Mouse (Mus musculus) spleen, postnatal 0 days (tissue): ENCODE results near the gene Gm49340. TPM values are rescaled to one million over a fixed set of nuclear protein-coding genes. Genes with fewer than 3 reads are reported as not detected.

ENCODE experiments used
- polyA plus RNA-seq: library from polyadenylated mRNA; unstranded; fragments of >200 nt; fragmentation: Nextera tagmentation; extraction: Ambion mirVana; gene quantifications from 2 replicates; pipeline ENCODE4 v1.2.1, GENCODE M21; 2015

Gene Gm49340
- polyA plus RNA-seq = not detected in 2 replicates

GRCm38 (mm10) chr11:73329442-73329841 lies at the start of gene Gm49340, which contains the start of the genes Aspa and Spata22:
Gene Gm49340 (plus strand): TSS chr11:73329741.
Gene Aspa (minus strand): TSS chr11:73329596.
Gene Spata22 (plus strand): TSS chr11:73329741.

GRCm38 (mm10) chr11:73350483-73350882 lies 20.9 kb downstream of the Gm49340 start, which contains the start of gene Olfr20:
Gene Olfr20 (plus strand): TSS chr11:73350783.

GRCm38 (mm10) chr11:73370946-73371345 lies 41.4 kb downstream of the Gm49340 start, which contains the start of gene Olfr376:
Gene Olfr376 (plus strand): TSS chr11:73371246.

GRCm38 (mm10) chr11:73399514-73399913 lies 70.0 kb downstream of the Gm49340 start, which contains the start of gene Olfr1:
Gene Olfr1 (minus strand): TSS chr11:73399614.

Other genes with a start within 250 kb of the Gm49340 start
- gene Itgae, start 239.2 kb upstream of the Gm49340 start, polyA plus RNA-seq = 0.23 and 0.34 TPM in 2 replicates
- 11.8 and 12.4 TPM in 2 replicates for gene Haspin, start 191.4 kb upstream of the Gm49340 start, polyA plus RNA-seq
- 0.05 and 0.08 TPM in 2 replicates for gene P2rx5, start 169.3 kb upstream of the Gm49340 start, polyA plus RNA-seq
- gene Emc6, start 152.7 kb upstream of the Gm49340 start, polyA plus RNA-seq = 91.9 and 97.3 TPM in 2 replicates
- 52.5 and 61.7 TPM in 2 replicates for gene Tax1bp3, start 152.7 kb upstream of the Gm49340 start, polyA plus RNA-seq
- gene Ctns, start 130.7 kb upstream of the Gm49340 start, polyA plus RNA-seq = 8.8 and 9.9 TPM in 2 replicates
- gene Shpk, start 130.3 kb upstream of the Gm49340 start, polyA plus RNA-seq = 1.9 and 2.0 TPM in 2 replicates
- 0.05 and 0.10 TPM in 2 replicates for gene Trpv1, start 95.4 kb upstream of the Gm49340 start, polyA plus RNA-seq
- 0.13 and 0.20 TPM in 2 replicates for gene Trpv3, start 62.4 kb upstream of the Gm49340 start, polyA plus RNA-seq
- gene Aspa, start 145 bp upstream of the Gm49340 start, polyA plus RNA-seq = 0.70 and 1.2 TPM in 2 replicates
- not detected in 2 replicates for gene Spata22, start within 50 bp of the Gm49340 start, polyA plus RNA-seq
- not detected in 2 replicates for gene Olfr20, start 21.0 kb downstream of the Gm49340 start, polyA plus RNA-seq
- gene Olfr376, start 41.5 kb downstream of the Gm49340 start, polyA plus RNA-seq = not detected in 2 replicates
- not detected in 2 replicates for gene Olfr1, start 69.9 kb downstream of the Gm49340 start, polyA plus RNA-seq
- gene Olfr378, start 98.7 kb downstream of the Gm49340 start, polyA plus RNA-seq = not detected in 2 replicates
- gene Olfr380, start 127.8 kb downstream of the Gm49340 start, polyA plus RNA-seq = not detected in 2 replicates
- not detected in 2 replicates for gene Olfr381, start 161.9 kb downstream of the Gm49340 start, polyA plus RNA-seq
- gene Olfr382, start 187.5 kb downstream of the Gm49340 start, polyA plus RNA-seq = not detected in 2 replicates